Mouse (Mus musculus): ENCODE results near the gene Krtap6-1. TPM values are rescaled to one million over a fixed set of nuclear protein-coding genes. Genes with fewer than 3 reads are reported as not detected.

The Krtap6-1 gene
- polyA plus RNA-seq (2017; shearing (Covaris generic)), result not detected

DNA sequence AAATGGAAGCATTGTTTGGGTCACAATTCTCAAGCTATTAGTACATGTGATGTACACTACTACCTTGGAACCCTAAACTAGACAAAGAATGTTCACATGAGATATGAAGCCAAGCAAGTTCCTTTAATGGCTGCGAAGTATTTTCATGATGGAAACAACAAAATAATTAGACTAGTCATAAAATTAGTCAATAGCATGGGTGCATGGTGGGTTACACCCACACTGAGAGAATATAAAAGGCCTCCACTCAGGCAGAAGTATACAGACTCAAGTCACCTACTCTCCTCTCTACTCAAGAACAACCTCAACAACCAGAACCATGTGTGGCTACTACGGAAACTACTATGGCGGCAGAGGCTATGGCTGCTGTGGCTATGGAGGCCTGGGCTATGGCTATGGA is at the start of gene Krtap6-1:
Gene Krtap6-1 (plus strand): TSS at position 301 of the 400 bp plus-strand sequence.

GRCm38 (mm10) chr16:89010659-89011058 is 20.8 kb upstream of the Krtap6-1 start, which contains the start of gene Krtap22-2:
Gene Krtap22-2, minus strand, starts transcription at chr16:89010759.

GRCm38 (mm10) chr16:89014984-89015383 is 16.5 kb upstream of the Krtap6-1 start, which contains the start of gene Gm10229:
Gene Gm10229, plus strand, starts transcription at chr16:89015284.

GRCm38 (mm10) chr16:89041372-89041771 is 9.9 kb downstream of the Krtap6-1 start, which contains the start of gene Gm10228:
Gene Gm10228, minus strand, starts transcription at chr16:89041472.

GRCm38 (mm10) chr16:89047783-89048182 is 16.3 kb downstream of the Krtap6-1 start, which contains the start of gene Krtap6-5:
Gene Krtap6-5, minus strand, starts transcription at chr16:89047883.

DNA sequence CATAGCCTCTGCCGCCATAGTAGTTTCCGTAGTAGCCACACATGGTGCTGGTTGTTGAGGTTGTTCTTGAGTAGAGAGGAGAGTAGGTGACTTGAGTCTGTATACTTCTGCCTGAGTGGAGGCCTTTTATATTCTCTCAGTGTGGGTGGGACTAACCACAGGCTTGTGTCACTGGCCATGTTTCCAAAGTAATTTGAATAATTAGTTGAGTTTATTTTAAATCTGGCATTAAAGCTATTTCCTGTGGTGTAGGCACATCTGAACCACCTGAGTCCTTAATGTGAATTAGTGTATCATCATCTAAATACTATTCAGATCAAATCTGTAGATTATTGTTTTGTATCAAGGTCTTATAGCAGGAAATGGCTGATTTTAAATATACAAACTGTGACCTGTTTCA is 32.4 kb downstream of the Krtap6-1 start, which contains the start of gene 1110025L11Rik:
Gene 1110025L11Rik (minus strand): TSS at position 101 of the 400 bp plus-strand sequence.

Other genes with a start within 250 kb of the Krtap6-1 start
- not detected for gene Gm20741, start 219.5 kb upstream of the Krtap6-1 start, polyA plus RNA-seq (2017; shearing (Covaris generic))
- gene Krtap15, start 211.5 kb upstream of the Krtap6-1 start, polyA plus RNA-seq (2017; shearing (Covaris generic)), result not detected
- not detected for gene Krtap14, start 205.6 kb upstream of the Krtap6-1 start, polyA plus RNA-seq (2017; shearing (Covaris generic))
- not detected for gene Krtap19-1, start 162.3 kb upstream of the Krtap6-1 start, polyA plus RNA-seq (2017; shearing (Covaris generic))
- not detected for gene Krtap19-2, start 157.4 kb upstream of the Krtap6-1 start, polyA plus RNA-seq (2017; shearing (Covaris generic))
- not detected for gene Krtap19-3, start 153.7 kb upstream of the Krtap6-1 start, polyA plus RNA-seq (2017; shearing (Covaris generic))
- not detected for gene Krtap19-4, start 146.6 kb upstream of the Krtap6-1 start, polyA plus RNA-seq (2017; shearing (Covaris generic))
- gene Krtap19-5, start 135.2 kb upstream of the Krtap6-1 start, polyA plus RNA-seq (2017; shearing (Covaris generic)), result not detected
- gene Krtap19-9b, start 99.4 kb upstream of the Krtap6-1 start, polyA plus RNA-seq (2017; shearing (Covaris generic)), result not detected
- not detected for gene Krtap16-3, start 68.8 kb upstream of the Krtap6-1 start, polyA plus RNA-seq (2017; shearing (Covaris generic))
- not detected for gene Krtap22-2, start 20.9 kb upstream of the Krtap6-1 start, polyA plus RNA-seq (2017; shearing (Covaris generic))
- not detected for gene Gm10229, start 16.4 kb upstream of the Krtap6-1 start, polyA plus RNA-seq (2017; shearing (Covaris generic))
- gene Gm10228, start 9.8 kb downstream of the Krtap6-1 start, polyA plus RNA-seq (2017; shearing (Covaris generic)), result not detected
- not detected for gene Krtap6-5, start 16.2 kb downstream of the Krtap6-1 start, polyA plus RNA-seq (2017; shearing (Covaris generic))
- gene 1110025L11Rik, start 32.3 kb downstream of the Krtap6-1 start, polyA plus RNA-seq (2017; shearing (Covaris generic)), result not detected
- gene Krtap6-3, start 52.3 kb downstream of the Krtap6-1 start, polyA plus RNA-seq (2017; shearing (Covaris generic)), result not detected
- gene Gm6358, start 109.2 kb downstream of the Krtap6-1 start, polyA plus RNA-seq (2017; shearing (Covaris generic)), result not detected
- not detected for gene Gm10061, start 119.4 kb downstream of the Krtap6-1 start, polyA plus RNA-seq (2017; shearing (Covaris generic))
- not detected for gene Gm9789, start 126.3 kb downstream of the Krtap6-1 start, polyA plus RNA-seq (2017; shearing (Covaris generic))
- gene Gm7735, start 137.8 kb downstream of the Krtap6-1 start, polyA plus RNA-seq (2017; shearing (Covaris generic)), result not detected
- not detected for gene 1110057P08Rik, start 143.0 kb downstream of the Krtap6-1 start, polyA plus RNA-seq (2017; shearing (Covaris generic))
- gene Krtap20-2, start 174.2 kb downstream of the Krtap6-1 start, polyA plus RNA-seq (2017; shearing (Covaris generic)), result not detected